Mouse (Mus musculus): ENCODE results near the gene Ostf1.

DNA sequence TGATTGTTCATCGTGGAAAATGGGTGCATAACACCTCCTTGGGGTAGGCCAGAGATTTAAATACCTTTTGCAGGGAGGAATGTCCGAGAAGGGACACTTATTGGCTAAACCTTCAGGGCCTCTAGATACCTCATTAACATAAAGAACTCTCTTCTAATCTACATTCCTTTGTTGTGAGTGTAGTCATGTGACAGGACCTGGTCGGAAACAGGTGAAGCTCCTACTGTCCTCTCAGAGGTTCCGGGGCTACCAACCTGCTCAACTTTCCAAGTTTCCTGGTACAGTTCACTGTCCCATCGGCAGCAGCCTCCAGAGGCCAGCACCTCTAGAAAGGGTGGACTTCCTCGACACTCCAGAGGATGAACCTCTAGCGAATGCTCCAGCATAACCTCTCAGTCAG, 24.4 kb upstream of the Ostf1 start:
- no peak for TF ChIP-seq POLR2A (IDR thresholded peaks at IDR 0.05; ENCODE audit: control insufficient read depth, extremely low read depth, insufficient read depth, low read length, poor library complexity)
- TF ChIP-seq CTCF (IDR thresholded peaks at IDR 0.05; ENCODE audit: borderline replicate concordance, control insufficient read depth, extremely low read depth, insufficient read depth, low read length, poor library complexity), result no peak
